ENCODE assay signal across 8 mouse cellular contexts in the genomic region with DNA sequence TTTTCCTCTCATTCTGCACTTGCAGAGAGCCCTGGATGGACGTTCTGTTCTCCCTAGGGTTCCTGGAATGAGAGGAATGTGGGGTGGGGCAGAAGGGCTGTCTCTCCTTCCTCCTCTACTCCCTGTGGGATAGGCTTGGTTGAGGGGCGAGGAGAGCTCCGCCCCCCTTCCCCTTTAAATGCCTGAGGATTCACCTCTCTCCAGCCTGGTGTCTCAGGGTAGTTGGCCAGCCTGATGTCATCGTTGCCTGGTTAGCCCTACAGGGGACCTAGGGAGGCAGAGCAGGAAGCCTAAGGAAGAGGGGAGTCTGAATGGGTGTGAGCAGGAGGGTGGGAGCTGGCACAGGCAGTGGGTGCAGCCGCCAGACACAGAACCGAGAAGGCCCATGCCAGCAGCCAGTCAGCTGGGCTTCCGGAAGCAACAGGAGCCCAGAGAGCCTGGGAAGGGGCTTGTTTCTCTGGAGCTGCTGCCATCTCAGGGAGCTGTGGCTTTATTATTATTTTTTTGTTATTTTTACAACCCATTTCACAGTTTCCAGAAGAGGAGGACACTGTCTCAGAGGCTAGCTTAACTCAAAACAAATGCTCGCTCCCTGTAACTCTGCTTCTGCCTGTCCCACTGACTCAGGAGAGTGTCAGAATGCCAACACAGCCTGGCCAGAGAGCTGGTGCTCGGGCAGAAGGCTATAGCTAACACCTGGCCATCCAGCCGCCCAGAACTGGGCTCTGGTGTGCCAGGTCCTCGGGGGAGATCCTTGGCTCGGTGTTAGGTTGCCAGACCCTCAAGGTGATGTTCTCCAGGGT. TPM values are rescaled to one million over a fixed set of nuclear protein-coding genes. Genes with fewer than 3 reads are reported as not detected.
DNase-seq lines count a peak whose midpoint lies in the region; ATAC-seq lines count a peak whose summit lies in the region.

No protein-coding gene starts in this region.

- peak; percentile 96 for DNase-seq in heart, adult 11 months
- no peak for DNase-seq in heart, postnatal 4 days
- peak; percentile 38 for DNase-seq in embryo, embryonic 11 days
- DNase-seq in testis, postnatal 14 days (ENCODE audit: low spot score), result no peak
- DNase-seq in urinary bladder, postnatal 36 days (ENCODE audit: low spot score in 2 of 2), result no peak
- DNase-seq in layer of hippocampus, postnatal 36 days, result no peak

- no peaks in the 10 kb centered on the region for H3K9me3 ChIP-seq in hindbrain, embryonic 15.5 days
- H3K9me3 ChIP-seq in lung, embryonic 15.5 days, result no peaks in the 10 kb centered on the region

- peaks cover 85% of the 10 kb centered on the region for H3K4me1 ChIP-seq in hindbrain, embryonic 15.5 days (replicated peaks)
- H3K4me1 ChIP-seq in lung, embryonic 15.5 days, result peaks cover 95% of the 10 kb centered on the region

- H3K4me2 ChIP-seq in hindbrain, embryonic 15.5 days, result no peak overlapping the region
- peak overlapping the region; percentile 28; the same call in 1 of the 2 replicates for H3K4me2 ChIP-seq in lung, embryonic 15.5 days

- ATAC-seq in hindbrain, embryonic 15.5 days (ENCODE audit: low FRiP score, low read depth), result peak; percentile 13; the same call in 1 of the 2 replicates
- ATAC-seq in lung, embryonic 15.5 days (ENCODE audit: borderline replicate concordance, extremely low read depth, low FRiP score, low TSS enrichment), result peak; percentile 40; the same call in 1 of the 2 replicates

- no peak overlapping the region for H3K27ac ChIP-seq in hindbrain, embryonic 15.5 days (replicated peaks)
- H3K27ac ChIP-seq in lung, embryonic 15.5 days, result peak overlapping the region; percentile 94

- WGBS in hindbrain, embryonic 15.5 days, result 46% methylated on average over 12 of the region's 12 CpGs
- WGBS in lung, embryonic 15.5 days, result 50% methylated on average over 12 of the region's 12 CpGs

- no peak overlapping the region for H3K9ac ChIP-seq in hindbrain, embryonic 15.5 days
- H3K9ac ChIP-seq in lung, embryonic 15.5 days, result no peak overlapping the region

- H3K36me3 ChIP-seq in hindbrain, embryonic 15.5 days, result no peaks in the 10 kb centered on the region
- no peaks in the 10 kb centered on the region for H3K36me3 ChIP-seq in lung, embryonic 15.5 days

- no peak overlapping the region for H3K4me3 ChIP-seq in hindbrain, embryonic 15.5 days
- no peak overlapping the region for H3K4me3 ChIP-seq in lung, embryonic 15.5 days

- H3K27me3 ChIP-seq in hindbrain, embryonic 15.5 days, result no peaks in the 10 kb centered on the region
- H3K27me3 ChIP-seq in lung, embryonic 15.5 days, result no peaks in the 10 kb centered on the region

RNA-seq across cellular contexts. Expression of gene Bahcc1, which starts 20.3 kb away (rescaled TPM):
- 10 to 100 TPM; 14.1 to 16.5 TPM for total RNA-seq in heart, postnatal 4 days (2021)
- 11.5 and 12.5 TPM in 2 replicates for polyA plus RNA-seq in hindbrain, embryonic 15.5 days (2015; fragmentation: Nextera tagmentation; extraction: Ambion mirVana)
- polyA plus RNA-seq in lung, embryonic 15.5 days (2015; fragmentation: Nextera tagmentation; extraction: Ambion mirVana), result 8.7 and 9.2 TPM in 2 replicates
- 10 to 100 TPM; 19.6 to 20.0 TPM for total RNA-seq in layer of hippocampus, postnatal 36 days (2021)

Comparison
In these comparisons a context has a peak if more than half of its experiments do, and no peak if none do; other contexts are left out.
1. DNase-seq: peak in heart, adult 11 months (single experiment) and embryo, embryonic 11 days (single experiment); none in heart, postnatal 4 days (single experiment), testis, postnatal 14 days (single experiment), urinary bladder, postnatal 36 days (0 of 2) and layer of hippocampus, postnatal 36 days (0 of 2).